In the genomic region with DNA sequence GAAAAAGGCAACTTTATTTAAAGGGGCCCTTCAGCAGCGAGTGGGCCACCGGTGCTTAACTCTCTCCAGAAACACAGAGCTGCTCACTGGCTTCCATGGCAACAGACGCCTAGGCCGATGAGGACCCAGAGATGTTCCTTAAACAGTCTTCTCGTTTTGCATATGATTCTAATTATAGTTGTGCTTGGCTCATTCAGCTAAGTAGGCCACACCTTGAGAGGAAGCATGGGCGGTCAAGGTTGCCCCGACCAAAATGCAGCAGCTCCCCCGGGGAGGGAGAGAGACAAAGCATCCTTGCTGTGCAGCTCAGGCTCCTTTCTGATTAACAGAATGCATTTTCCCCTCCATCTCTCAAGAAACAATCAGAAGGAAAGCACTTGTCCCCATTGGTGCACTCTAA, we compare ENCODE assay signal across 10 mouse cellular contexts. TPM values are rescaled to one million over a fixed set of nuclear protein-coding genes. Genes with fewer than 3 reads are reported as not detected.
DNase-seq lines count a peak whose midpoint lies in the region; ATAC-seq lines count a peak whose summit lies in the region.
"Had no signal": no experiment of that assay in that cellular context is flagged by ENCODE, and none has a peak within 500 bp of the region (broad histone marks: within the 10 kb centered on the region; RNA-seq: fewer than 3 reads in every experiment).

No protein-coding gene starts in this region.

- H3K9ac ChIP-seq in forebrain, embryonic 15.5 days (replicated peaks): no peak overlapping the region
- no peak overlapping the region for H3K9ac ChIP-seq in hindbrain, embryonic 13.5 days

- 5% methylated on average over 8 of the region's 8 CpGs for WGBS in forebrain, embryonic 10.5 days
- 3% methylated on average over 8 of the region's 8 CpGs for WGBS in forebrain, embryonic 15.5 days
- WGBS in hindbrain, embryonic 13.5 days: 4% methylated on average over 8 of the region's 8 CpGs
- 12% methylated on average over 8 of the region's 8 CpGs for WGBS in limb, embryonic 10.5 days

- H3K27me3 ChIP-seq in forebrain, embryonic 10.5 days (ENCODE audit: poor library complexity, severe bottlenecking): peaks cover 46% of the 10 kb centered on the region
- H3K27me3 ChIP-seq in forebrain, embryonic 15.5 days: 0 out of 2 replicates have a peak, but pooled peaks cover 3% of the 10 kb centered on the region
- H3K27me3 ChIP-seq in hindbrain, embryonic 13.5 days: 0 out of 2 replicates have a peak, but pooled peaks cover 9% of the 10 kb centered on the region
- H3K27me3 ChIP-seq in limb, embryonic 10.5 days (ENCODE audit: low read depth, poor library complexity, severe bottlenecking): peaks cover 29% of the 10 kb centered on the region; the same call in 1 of the 2 replicates

- no peaks in the 10 kb centered on the region for H3K9me3 ChIP-seq in forebrain, embryonic 10.5 days
- H3K9me3 ChIP-seq in forebrain, embryonic 15.5 days: no peaks in the 10 kb centered on the region
- no peaks in the 10 kb centered on the region for H3K9me3 ChIP-seq in hindbrain, embryonic 13.5 days
- no peaks in the 10 kb centered on the region for H3K9me3 ChIP-seq in limb, embryonic 10.5 days (replicated peaks)

- no peak overlapping the region for H3K4me3 ChIP-seq in forebrain, embryonic 10.5 days
- no peak overlapping the region for H3K4me3 ChIP-seq in forebrain, embryonic 15.5 days
- no peak overlapping the region for H3K4me3 ChIP-seq in hindbrain, embryonic 13.5 days
- no peak overlapping the region for H3K4me3 ChIP-seq in limb, embryonic 10.5 days
- H3K4me3 ChIP-seq: heart, adult 2 months had no signal

- no peak for ATAC-seq in forebrain, embryonic 15.5 days (replicated peaks)
- ATAC-seq in hindbrain, embryonic 13.5 days (ENCODE audit: low FRiP score): no peak

- no peaks in the 10 kb centered on the region for H3K36me3 ChIP-seq in forebrain, embryonic 10.5 days (replicated peaks)
- H3K36me3 ChIP-seq in forebrain, embryonic 15.5 days: no peaks in the 10 kb centered on the region
- no peaks in the 10 kb centered on the region for H3K36me3 ChIP-seq in hindbrain, embryonic 13.5 days
- H3K36me3 ChIP-seq in limb, embryonic 10.5 days: no peaks in the 10 kb centered on the region

- no peak overlapping the region for H3K27ac ChIP-seq in forebrain, embryonic 10.5 days
- H3K27ac ChIP-seq in forebrain, embryonic 15.5 days (replicated peaks): no peak overlapping the region
- H3K27ac ChIP-seq in hindbrain, embryonic 13.5 days: peak overlapping the region; percentile 26; the same call in 1 of the 2 replicates
- no peak overlapping the region for H3K27ac ChIP-seq in limb, embryonic 10.5 days
- H3K27ac ChIP-seq: heart, adult 2 months had no signal

- H3K4me1 ChIP-seq in forebrain, embryonic 10.5 days: peaks cover 18% of the 10 kb centered on the region
- H3K4me1 ChIP-seq in forebrain, embryonic 15.5 days: peaks cover 6% of the 10 kb centered on the region
- H3K4me1 ChIP-seq in hindbrain, embryonic 13.5 days (replicated peaks): peaks cover 13% of the 10 kb centered on the region
- H3K4me1 ChIP-seq in limb, embryonic 10.5 days: peaks cover 11% of the 10 kb centered on the region

- H3K4me2 ChIP-seq in forebrain, embryonic 15.5 days (replicated peaks): no peak overlapping the region
- peak overlapping the region; percentile 1; the same call in 1 of the 2 replicates for H3K4me2 ChIP-seq in hindbrain, embryonic 13.5 days

- peak; percentile 34 for DNase-seq in forebrain, embryonic 10.5 days (ENCODE audit: extremely low spot score, low spot score)
- peak; percentile 45 for DNase-seq in limb, embryonic 10.5 days (ENCODE audit: low spot score)
- DNase-seq in spleen, postnatal 36 days (ENCODE audit: low spot score in 2 of 2): peak; percentile 67 to 76
- DNase-seq in adrenal gland, adult 18-20 months (ENCODE audit: low spot score in 2 of 2): no peak
- DNase-seq in gastrocnemius, postnatal 4 days (ENCODE audit: low spot score in 2 of 2): no peak
- no peak for DNase-seq in yolk sac, embryonic 10.5 days (ENCODE audit: low spot score)
- DNase-seq: thymus, postnatal 14 days had no signal

RNA-seq across cellular contexts. Expression of a gene that starts 22.4 kb away (rescaled TPM):
- 4.1 and 4.6 TPM in 2 replicates for polyA plus RNA-seq in forebrain, embryonic 10.5 days (2016; fragmentation: Nextera tagmentation; extraction: Ambion mirVana)
- polyA plus RNA-seq in forebrain, embryonic 15.5 days (2015; fragmentation: Nextera tagmentation; extraction: Ambion mirVana): 1.0 and 1.3 TPM in 2 replicates
- polyA plus RNA-seq in hindbrain, embryonic 13.5 days (2015; fragmentation: Nextera tagmentation; extraction: Ambion mirVana): 1.8 and 2.1 TPM in 2 replicates
- polyA plus RNA-seq in limb, embryonic 10.5 days (2016; fragmentation: Nextera tagmentation; extraction: Ambion mirVana): 4.2 and 4.5 TPM in 2 replicates
- 1 to 10 TPM; 4.2 to 6.9 TPM for total RNA-seq in adrenal gland, adult 18-20 months (2021)
- total RNA-seq in gastrocnemius, postnatal 4 days (2021): 1 to 10 TPM; 3.0 to 3.9 TPM

Comparison
In these comparisons a context has a peak if more than half of its experiments do, and no peak if none do; other contexts are left out.
1. DNase-seq: peak in forebrain, embryonic 10.5 days (single experiment), limb, embryonic 10.5 days (single experiment) and spleen, postnatal 36 days (2 of 2); none in adrenal gland, adult 18-20 months (0 of 2), gastrocnemius, postnatal 4 days (0 of 2) and yolk sac, embryonic 10.5 days (single experiment).